Mouse (Mus musculus) gastrocnemius, postnatal 14 days (tissue): ENCODE data around the gene Dennd1b. TPM values are rescaled to one million over a fixed set of nuclear protein-coding genes. Genes with fewer than 3 reads are reported as not detected.

Source experiments
- DNase-seq: peaks from one replicate; pipeline ENCODE4 v3.0.0; 2021; ENCODE audit warnings: mixed read lengths
- intact Hi-C: fragments of 180-260 bp; cut with DNase I; formaldehyde crosslinking; loops from one replicate; pipeline ENCODE4 v1.15.1; 2025; ENCODE audit warnings: low total_unique reads
- long read RNA-seq, 2 experiments: library from polyadenylated mRNA; stranded (forward); transcript quantifications; one replicate each; pipeline ENCODE4 v2.0.0; 2021
- total RNA-seq, 2 experiments: library from RNA; stranded (reverse); gene quantifications; 2 replicates each; pipeline ENCODE4 v1.2.3; 2021

Dennd1b gene
- 10 to 100 TPM; 14.9 to 19.1 TPM for total RNA-seq
- long read RNA-seq, experiment 1, partial matches to known transcripts = 1 of 1 reads
- long read RNA-seq, experiment 1, other reads (novel, unspliced or antisense) = 0 of 1 reads
- long read RNA-seq, experiment 2, full-length matches to known transcripts = 2 of 5 reads
- long read RNA-seq, experiment 2, partial matches to known transcripts = 1 of 5 reads
- long read RNA-seq, experiment 2, other reads (novel, unspliced or antisense) = 2 of 5 reads

DNA sequence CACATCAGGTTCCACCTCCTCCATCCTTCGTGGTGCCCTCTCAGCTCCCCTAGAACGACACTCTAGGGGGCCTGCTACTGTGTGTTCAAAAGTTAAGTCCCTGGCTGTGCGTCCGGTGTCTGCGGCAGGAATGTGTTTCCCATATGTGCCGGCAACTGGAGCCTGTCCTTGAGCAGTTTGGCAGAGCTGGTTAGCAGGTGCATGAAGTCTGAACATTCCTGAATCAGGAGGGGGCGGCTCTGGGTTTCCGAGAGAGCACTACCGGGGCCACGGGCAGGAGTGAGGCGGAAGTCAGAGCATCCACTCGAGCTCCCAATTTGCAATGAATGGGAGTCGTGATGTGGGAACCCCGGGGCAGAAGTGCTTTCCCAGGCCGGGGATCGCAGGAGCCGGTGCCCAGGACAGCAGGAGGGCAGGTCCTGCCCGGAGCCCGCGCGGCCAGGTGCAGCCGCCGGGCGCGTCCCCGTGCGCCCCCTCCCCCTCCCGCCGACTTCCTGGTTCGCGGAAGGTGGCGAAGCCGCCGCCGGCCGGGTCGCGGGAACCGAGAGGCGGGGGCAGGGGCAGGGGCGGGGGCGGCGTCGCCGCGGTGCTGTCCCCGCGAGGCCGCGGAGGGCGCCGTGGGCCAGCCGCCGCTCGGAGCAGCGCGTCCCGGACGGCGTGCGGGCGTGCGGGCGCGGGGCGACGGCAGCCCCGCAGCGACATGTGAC is at the start of gene Dennd1b:
Gene Dennd1b, plus strand, starts transcription at position 275 of the 707 bp plus-strand sequence.
- intact Hi-C loops = no loop called here
- peak; percentile 56 for DNase-seq

DNA sequence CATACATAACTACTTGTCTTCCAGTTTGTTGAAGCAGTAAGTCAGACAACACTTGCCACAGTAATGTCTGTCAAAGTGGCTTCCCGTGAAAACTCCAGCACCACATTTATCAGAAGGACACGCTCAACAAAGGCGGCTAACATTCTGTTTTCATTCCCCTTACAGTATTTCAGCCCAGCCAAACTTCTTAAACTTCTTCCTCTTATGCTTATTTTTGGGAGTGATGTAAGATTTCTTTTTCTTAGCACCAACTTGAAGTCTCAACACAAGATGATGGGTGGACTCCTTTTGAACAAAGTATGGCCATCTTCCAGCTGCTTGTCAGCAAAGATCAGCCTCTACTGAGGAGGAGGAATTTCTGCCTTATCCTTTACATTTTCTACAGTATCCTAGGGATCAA is 47.6 kb upstream of the Dennd1b start:
- intact Hi-C loops = no loop called here
- DNase-seq = no peak

DNA sequence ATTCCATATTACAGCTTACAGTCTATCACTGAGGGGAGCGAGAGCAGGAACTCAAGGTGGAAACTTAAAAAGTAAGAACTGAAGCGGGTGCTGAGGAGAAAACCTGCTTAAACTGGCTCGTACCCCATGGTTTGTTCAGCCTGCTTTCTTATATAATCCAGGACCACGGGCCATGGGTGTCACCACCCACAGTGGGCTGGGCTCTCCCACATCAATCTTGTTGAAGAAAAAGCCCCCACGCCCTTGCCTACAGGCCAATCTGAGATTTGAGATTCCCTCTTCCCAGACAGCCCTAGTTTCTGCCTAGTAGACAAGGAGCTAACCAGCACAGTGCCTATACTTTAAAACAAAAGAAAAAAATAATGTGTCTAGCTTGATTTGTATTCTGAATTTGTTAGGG is 43.6 kb upstream of the Dennd1b start:
- intact Hi-C loops = no loop called here
- no peak for DNase-seq

DNA sequence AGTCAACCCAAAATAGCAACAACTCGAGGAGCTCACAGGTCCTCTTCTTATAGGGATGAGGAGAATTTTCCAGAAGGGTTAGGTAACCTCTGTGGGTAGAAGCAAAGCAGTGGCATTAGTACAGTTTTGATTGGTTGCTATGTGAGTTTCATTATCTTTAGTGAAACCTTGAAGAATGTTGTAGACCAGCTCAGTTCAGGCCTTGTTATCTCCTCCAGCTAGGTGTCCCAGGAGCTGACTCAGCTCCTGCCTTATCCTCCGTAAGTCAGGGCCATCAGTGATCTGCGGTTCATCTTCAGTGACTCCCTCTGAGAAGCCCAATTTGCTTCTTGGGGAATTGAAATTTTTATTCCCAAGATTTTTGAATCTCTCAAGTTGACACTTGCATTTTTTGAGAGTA is 43.2 kb upstream of the Dennd1b start:
- intact Hi-C loops = no loop called here
- no peak for DNase-seq

DNA sequence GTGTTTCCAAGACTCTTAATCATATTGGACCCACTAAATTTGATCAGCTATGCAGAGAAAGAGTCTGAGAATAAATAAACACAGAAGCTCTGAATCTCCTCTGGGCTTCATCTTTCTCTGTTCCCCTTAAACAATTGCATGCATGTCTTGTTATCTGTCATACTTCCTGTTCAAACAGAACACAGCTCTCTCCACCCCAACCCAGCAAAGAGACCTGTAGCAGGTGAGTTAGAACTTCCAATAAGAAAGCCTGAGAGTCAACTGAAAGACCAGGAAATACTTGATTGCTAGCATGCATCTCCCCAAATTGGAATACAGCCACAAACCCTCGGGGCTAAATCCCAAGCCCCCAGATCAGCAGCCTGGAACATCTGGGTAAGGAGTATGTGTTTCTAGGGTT is 42.4 kb upstream of the Dennd1b start:
- DNase-seq = no peak
- intact Hi-C loops = no loop called here

DNA sequence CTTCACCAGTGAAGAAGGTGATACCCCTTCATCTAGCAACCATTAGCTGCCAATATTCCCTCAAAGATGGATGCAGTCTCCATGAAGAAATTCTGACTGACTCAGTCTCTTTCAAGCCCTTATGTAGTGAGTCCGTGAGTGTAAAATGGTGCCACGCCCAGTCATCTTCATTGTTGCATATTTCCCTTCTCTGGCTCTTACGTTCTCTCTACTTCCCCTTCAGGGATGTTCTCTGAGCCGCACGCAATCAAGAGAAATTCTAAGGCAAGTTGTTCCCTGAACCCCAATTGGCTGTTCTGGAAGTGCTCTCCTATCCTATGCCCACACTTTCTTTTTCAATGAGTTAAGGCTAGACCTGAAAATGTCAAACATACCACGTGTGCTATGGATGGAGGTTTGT is 40.3 kb upstream of the Dennd1b start:
- intact Hi-C loops = no loop called here
- no peak for DNase-seq

DNA sequence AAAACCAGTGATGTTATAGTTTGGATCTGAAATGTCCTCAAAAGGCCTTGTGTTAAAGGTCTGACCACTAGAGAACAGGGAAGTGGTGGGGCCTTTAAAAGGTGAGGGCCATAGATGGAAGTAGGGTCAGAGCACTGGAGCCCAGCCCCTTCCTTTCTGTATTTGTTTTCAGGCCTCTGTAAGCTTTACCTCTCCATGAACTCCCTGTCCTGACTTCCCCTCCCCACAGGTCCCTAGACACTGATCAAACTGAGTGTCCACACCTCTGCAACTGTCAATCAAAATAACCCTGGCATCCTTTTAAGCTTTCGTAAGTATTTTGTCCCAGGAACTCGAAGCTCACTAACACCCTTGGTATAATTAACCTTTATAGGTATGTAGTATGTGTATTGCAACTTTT is 39.0 kb upstream of the Dennd1b start:
- intact Hi-C loops = no loop called here
- DNase-seq = no peak

DNA sequence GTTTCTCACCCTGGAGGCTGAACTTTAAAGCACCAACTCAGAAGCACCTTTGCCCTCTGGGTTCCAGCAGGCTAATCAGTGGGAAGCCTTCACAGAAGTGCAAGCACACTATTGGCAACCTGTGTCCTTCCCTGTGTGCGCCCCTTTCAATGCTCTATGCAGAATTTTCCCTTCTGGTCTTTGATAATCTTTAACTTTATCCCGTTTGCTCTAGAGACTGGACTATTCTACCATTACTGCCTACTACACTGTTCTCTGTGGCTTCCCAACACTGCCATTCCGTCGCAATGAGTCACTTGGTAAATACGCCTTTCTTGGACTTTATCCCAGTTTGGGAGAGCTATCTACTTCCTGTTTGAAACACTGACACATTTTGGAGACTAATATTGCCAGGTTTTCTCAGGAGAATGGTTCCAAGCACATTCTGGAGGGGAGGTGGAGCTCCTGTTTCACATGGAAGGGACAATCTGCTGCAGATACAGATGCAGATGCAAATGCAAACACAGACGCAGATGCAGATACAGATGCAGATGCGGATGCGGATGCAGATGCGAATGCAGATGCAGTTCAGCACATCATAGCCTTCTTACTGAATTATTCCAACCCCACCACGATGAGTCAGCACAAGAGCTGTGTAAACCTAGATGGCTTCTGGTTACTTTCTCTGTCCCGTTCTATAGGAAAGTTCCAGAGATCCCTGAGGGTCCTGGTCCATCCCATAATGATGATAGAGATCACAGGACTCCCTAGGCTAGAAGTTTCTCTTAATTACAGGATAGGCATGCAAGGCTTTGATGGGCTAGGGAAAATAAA is 34.4 kb upstream of the Dennd1b start:
- peak; percentile 18 for DNase-seq
- intact Hi-C loops = no loop called here

DNA sequence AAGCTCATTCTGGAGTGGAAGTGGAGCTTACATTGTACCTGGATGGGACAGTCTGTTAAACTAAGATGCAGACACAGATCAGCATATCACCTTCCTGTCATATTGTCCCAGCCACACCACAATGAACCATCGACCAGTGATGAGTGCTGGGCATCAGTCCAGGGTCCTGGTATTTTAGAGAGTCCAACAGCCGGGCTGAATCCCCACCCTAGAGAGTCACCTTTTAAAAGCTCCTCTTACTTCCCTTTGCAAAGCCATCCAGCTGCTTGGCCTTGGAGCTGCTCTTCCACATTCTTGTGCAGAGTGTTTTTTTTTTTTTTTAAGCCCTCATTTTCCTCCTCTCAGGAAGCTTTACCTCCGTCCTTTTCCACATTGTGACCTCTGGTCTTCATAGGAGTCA is 33.2 kb upstream of the Dennd1b start:
- peak; percentile 7 for DNase-seq
- intact Hi-C loops = no loop called here

DNA sequence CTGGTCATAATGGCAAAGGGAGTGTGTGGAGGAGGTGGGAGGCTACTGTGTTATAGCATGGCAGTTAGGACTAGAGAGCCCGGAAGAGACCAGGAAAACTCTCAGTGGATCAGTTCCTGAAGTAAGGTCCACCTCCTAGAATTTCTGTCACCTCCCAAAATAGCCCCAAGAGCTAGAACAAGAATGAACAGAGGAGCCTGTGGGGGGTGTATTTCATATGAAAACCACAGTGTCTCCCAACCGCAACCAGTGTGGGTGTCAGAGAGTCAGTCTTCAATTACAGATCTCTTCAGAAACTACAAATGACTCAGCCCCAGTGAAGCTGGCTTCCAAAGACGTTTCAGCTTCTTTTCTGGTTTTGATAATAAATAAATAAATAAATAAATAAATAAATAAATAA is 32.4 kb upstream of the Dennd1b start:
- DNase-seq = peak; percentile 7
- intact Hi-C loops = no loop called here

DNA sequence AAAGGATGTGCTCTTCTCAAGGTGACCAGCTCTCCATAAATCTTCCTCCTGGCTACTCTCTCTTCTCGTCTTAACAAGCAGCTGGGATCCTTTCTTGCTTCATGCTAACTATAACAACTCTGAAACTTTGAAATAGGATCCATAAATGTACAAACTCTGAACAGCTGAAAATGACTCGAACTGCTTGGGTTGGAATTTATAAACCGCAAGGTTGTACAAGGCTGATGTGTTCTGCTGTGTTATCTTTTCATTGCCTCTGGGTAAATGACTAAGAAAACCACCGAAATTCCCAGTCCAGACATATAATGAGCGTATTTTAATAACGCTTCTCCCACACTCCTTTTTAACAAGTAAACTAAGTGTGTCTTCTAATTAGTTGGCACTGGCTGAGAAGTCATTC is 27.1 kb upstream of the Dennd1b start:
- intact Hi-C loops = no loop called here

DNA sequence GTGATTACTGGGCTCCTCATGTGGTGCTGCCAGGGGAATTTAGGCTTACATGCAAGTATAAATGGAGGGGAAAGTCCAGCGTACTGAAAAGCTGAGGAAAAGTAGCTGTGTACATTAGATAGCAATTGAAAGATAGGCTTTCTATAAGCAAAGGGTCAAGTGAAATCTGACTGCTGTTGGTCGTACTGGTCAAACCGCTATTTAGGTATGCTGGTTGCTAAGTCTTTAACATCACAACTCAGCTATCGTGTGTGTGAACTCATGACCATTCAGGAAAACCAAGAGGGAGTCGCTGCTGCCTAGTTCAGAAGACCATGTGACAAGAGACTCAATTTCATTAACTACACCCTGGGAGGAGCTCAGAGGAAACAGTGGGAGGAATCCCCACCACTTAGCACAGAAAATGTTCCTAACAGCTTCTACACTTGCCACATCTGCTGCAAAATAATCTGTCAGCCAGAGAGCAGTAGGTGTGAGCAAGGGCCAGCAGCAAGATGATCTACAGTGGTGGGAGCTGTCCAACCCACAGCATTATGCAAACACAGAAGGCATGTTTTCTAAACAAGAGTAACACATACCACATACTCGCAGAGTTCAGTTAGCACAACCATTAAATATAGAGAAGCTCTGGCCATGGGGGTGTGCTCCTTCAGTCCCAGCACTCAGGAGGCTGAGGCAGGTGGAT is 25.4 kb upstream of the Dennd1b start:
- DNase-seq = no peak
- intact Hi-C loops = no loop called here

More for the DNA sequence above, 27.1 kb upstream of the Dennd1b start:
- DNase-seq = no peak

DNA sequence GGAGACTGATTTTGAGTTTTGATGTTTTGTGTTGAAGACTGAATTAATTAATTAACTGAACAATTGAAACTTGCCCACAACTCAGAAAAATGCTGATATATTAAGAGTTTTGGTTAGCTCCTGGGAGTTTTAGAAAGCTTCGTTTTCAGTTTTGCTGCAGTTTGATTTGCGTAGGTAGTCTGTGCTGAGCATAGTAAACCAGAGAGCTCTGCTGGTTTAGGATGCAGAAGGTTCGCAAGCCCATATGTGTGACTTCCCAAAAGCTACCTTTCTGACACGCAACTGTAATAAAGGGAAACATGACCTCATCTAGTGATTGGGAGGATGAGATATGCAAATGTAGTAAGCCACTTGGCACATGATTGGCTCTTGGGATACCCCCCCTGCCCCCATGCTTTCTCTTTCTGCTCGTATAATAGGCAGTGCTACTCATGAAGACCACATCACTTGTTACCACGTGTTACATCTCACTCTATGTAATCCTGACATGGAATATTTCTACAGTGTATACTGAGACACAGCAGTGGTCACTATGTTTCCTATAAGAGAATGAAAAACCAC is 23.6 kb upstream of the Dennd1b start:
- intact Hi-C loops = no loop called here
- DNase-seq = no peak

DNA sequence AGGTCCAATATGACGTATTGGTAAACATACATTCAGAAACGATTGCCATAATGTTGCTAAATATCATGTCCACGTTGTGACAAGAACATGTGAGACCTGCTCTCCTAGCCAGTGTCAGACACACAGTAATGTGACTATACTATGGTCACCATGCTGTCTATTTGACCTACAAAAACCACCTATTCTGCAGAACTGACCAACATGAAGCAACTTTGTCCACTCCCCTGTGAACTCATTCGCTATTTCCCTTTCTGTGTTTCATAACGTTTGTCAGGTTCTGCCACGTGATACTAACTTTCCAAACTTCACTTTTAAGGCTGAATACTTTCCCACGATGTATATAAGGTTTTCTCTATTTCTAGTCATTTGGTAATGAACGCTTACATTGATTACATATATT is 22.8 kb upstream of the Dennd1b start:
- DNase-seq = no peak
- intact Hi-C loops = no loop called here

DNA sequence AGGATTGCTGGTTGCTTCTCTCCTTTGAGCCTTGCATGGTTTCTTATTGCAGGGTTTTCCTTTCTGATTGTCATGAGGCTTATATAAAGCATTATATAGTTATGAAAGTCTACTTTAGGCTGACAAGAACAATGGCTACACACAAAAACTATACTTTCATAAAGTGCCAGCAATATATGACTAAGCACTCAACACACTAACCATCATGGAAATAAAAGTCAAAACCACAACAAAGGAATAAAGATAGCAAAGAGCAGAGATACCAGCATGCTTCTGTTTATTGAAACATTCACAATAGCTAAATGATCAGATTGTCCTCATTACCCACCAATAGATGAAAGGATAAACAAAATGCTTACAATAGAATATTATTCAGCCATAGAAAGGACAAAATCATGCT is 11.1 kb upstream of the Dennd1b start:
- no peak for DNase-seq
- intact Hi-C loops = no loop called here

DNA sequence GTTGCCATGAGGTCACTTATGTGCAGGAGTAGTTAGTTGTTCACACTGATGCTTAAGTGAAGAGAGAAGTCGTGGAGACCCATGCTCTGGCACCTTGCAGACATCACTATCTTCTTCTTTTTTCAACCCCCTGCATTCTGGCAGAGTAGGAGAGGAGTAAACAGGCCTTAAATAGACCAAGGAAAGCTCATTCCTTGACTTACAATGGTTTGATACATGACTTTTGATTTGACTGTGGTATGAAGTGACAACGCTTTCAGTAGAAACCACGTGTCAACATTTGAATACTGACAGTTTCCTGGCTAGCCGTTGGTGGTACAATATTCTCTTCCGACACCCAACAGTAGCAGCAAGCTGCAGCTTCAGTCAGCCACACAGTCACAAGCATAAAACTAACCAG is 8.3 kb upstream of the Dennd1b start:
- DNase-seq = no peak
- intact Hi-C loops = no loop called here

DNA sequence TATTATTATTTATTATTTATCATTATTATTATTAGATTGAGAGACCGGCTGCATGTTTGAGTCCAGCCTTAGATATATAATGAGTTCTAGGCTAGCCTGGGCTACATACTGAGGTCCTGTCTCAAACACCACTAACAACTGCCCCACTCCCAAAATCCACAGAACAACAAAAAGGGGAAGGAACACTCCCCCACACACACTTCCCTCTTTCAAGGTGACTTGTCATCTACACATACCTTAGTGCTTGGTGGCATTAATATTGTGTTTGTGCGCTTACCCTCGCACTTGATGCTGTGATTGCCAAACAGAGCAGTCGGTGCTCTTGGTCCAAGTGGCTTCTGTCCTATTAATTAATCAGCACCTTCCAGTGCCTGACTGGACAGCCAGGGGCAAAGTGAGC is 7.8 kb upstream of the Dennd1b start:
- DNase-seq = no peak
- intact Hi-C loops = no loop called here

DNA sequence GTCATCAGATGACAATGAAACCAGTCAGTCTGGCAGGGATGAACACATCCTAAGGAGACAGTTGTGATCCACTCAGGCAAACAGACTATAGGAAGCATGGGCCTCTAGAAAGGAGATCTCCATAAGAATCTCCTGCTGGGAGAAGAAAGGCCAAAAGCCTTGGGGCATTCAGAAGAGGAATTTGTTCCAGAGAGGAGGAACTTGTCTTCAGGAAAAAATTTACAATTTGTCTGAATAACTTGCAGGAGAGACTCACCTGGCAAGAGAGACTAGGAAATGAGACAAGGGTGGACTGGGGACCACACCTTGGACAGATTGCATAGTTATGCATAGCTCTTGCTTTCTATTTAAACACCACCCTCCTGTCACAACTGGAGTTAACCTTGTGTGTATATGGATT is 6.7 kb upstream of the Dennd1b start:
- intact Hi-C loops = no loop called here
- no peak for DNase-seq

DNA sequence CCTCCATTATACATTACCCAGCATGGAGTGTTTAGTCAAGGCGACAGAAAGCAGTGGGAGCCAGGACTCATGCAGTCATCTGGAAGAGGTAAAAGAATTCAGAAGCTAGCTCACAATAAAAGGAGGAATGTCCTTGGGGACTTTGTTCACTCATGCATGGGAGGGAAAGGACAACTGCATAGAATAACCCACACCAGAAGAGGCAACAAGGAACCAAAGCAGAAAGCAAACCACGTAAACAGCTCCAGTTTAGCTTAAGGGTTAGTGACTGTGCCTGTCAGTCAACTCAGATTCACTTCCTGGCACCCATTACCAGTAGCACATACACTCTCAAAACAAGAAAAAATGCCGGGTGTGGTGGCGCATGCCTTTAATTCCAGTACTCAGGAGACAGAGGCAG is 6.1 kb upstream of the Dennd1b start:
- intact Hi-C loops = no loop called here
- no peak for DNase-seq

DNA sequence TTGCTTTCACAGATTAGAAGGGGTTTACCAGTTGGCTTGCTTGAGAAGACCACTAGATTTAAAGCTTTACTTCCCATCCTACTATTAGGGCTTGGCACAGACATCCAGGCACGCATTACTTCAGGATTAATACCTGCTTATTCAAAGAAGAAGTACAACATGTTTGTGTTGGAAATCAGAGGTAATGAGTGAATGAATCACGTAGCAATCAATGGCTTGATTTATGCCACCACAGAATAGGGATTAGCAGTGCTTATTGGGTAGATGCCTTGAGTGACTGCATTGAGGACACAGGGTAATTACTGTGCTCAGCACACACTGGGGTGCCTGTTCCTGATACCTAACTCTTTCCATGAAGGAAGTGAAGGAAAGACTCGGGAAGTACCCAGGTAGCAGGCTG is 4.4 kb upstream of the Dennd1b start:
- DNase-seq = no peak
- intact Hi-C loops = no loop called here
